Mouse (Mus musculus) gastrocnemius, adult 18-20 months (tissue): ENCODE data around the gene Nudt22. TPM values are rescaled to one million over a fixed set of nuclear protein-coding genes. Genes with fewer than 3 reads are reported as not detected.

Experiments used
- DNase-seq: peaks from one replicate; pipeline ENCODE4 v3.0.0; 2021; ENCODE audit warnings: low spot score
- long read RNA-seq, 2 experiments: library from polyadenylated mRNA; stranded (forward); transcript quantifications; one replicate each; pipeline ENCODE4 v2.0.0; 2021
- total RNA-seq, 2 experiments: library from RNA; stranded (reverse); gene quantifications; 2 replicates each; pipeline ENCODE4 v1.2.3; 2021

Nudt22 gene
- total RNA-seq = 10 to 100 TPM; 12.0 to 13.7 TPM
- long read RNA-seq, experiment 1, transcript Nudt22-201 (6 exons, 1,000 nt) = major isoform, 7 of 9 reads
- long read RNA-seq, experiment 1, partial matches to known transcripts = 2 of 9 reads
- long read RNA-seq, experiment 1, other reads (novel, unspliced or antisense) = 0 of 9 reads
- long read RNA-seq, experiment 2, transcript Nudt22-201 (6 exons, 1,000 nt) = major isoform, 8 of 12 reads
- long read RNA-seq, experiment 2, partial matches to known transcripts = 3 of 12 reads
- long read RNA-seq, experiment 2, other reads (novel, unspliced or antisense) = 1 of 12 reads

GRCm38 (mm10) chr19:6996006-6996405, at the start of gene Nudt22, which contains the start of gene Trpt1:
Gene Nudt22, minus strand, starts transcription at chr19:6996117.
Gene Trpt1, plus strand, starts transcription at chr19:6996131.
- DNase-seq = peak; percentile 90

- no peak for DNase-seq
These were observed 48.8 kb upstream of the Nudt22 start for GRCm38 (mm10) chr19:7044706-7045105.

GRCm38 (mm10) chr19:7044279-7044678, 48.4 kb upstream of the Nudt22 start:
- DNase-seq = no peak

- no peak for DNase-seq
These were observed 45.3 kb upstream of the Nudt22 start for GRCm38 (mm10) chr19:7041171-7041570.

GRCm38 (mm10) chr19:7040637-7041130, 44.8 kb upstream of the Nudt22 start:
- DNase-seq = no peak

GRCm38 (mm10) chr19:7039841-7040636, 44.1 kb upstream of the Nudt22 start, which contains the start of gene Stip1:
Gene Stip1, minus strand, starts transcription at chr19:7039967.
- peak; percentile 100 for DNase-seq

- peak; percentile 36 for DNase-seq
These were observed 43.3 kb upstream of the Nudt22 start for GRCm38 (mm10) chr19:7039088-7039720.

- DNase-seq = no peak
These were observed 38.1 kb upstream of the Nudt22 start for GRCm38 (mm10) chr19:7034006-7034405.

GRCm38 (mm10) chr19:7029531-7029930, 33.6 kb upstream of the Nudt22 start:
- no peak for DNase-seq

GRCm38 (mm10) chr19:7020224-7020641, 24.3 kb upstream of the Nudt22 start:
- DNase-seq = peak; percentile 39

- DNase-seq = no peak
These were observed 23.3 kb upstream of the Nudt22 start, which contains the start of gene Fermt3 for GRCm38 (mm10) chr19:7019191-7019590. Gene Fermt3, minus strand, starts transcription at chr19:7019469.

GRCm38 (mm10) chr19:7018546-7018945, 22.6 kb upstream of the Nudt22 start:
- no peak for DNase-seq

- DNase-seq = no peak
These were observed 21.9 kb upstream of the Nudt22 start for GRCm38 (mm10) chr19:7017541-7018457.

- no peak for DNase-seq
These were observed 18.7 kb upstream of the Nudt22 start for GRCm38 (mm10) chr19:7014481-7015135.

- no peak for DNase-seq
These were observed 18.1 kb upstream of the Nudt22 start for GRCm38 (mm10) chr19:7013984-7014383.

GRCm38 (mm10) chr19:7012426-7012825, 16.5 kb upstream of the Nudt22 start:
- DNase-seq = no peak

GRCm38 (mm10) chr19:7006892-7007593, 11.1 kb upstream of the Nudt22 start:
- DNase-seq = no peak

- DNase-seq = no peak
These were observed 3.6 kb upstream of the Nudt22 start for GRCm38 (mm10) chr19:6999360-7000063.

- DNase-seq = no peak
These were observed 1.9 kb upstream of the Nudt22 start for GRCm38 (mm10) chr19:6997721-6998290.
